Mouse (Mus musculus) urinary bladder, adult 2 months (tissue): ENCODE data around the gene Fzr1. TPM values are rescaled to one million over a fixed set of nuclear protein-coding genes. Genes with fewer than 3 reads are reported as not detected.
A peak's percentile ranks its signal among the peaks of the same experiment; 100 is the strongest.

Source experiments
- DNase-seq: peaks from one replicate; pipeline ENCODE4 v3.0.0; 2022; ENCODE audit warnings: low spot score
- polyA plus RNA-seq: library from polyadenylated mRNA; depleted of rRNA; stranded (reverse); fragments of >200 nt; gene quantifications from 2 replicates; pipeline ENCODE4 v1.2.3, GENCODE M21; 2012; rRNA removed

Gene Fzr1
- 34.1 and 34.4 TPM in 2 replicates for polyA plus RNA-seq

- DNase-seq = no peak
These were observed at the start of gene Fzr1 for GRCm38 (mm10) chr10:81377793-81378552. TSS of gene Fzr1 (minus strand) at chr10:81378516.

- DNase-seq = no peak
These were observed 49.6 kb upstream of the Fzr1 start for GRCm38 (mm10) chr10:81427804-81428506.

GRCm38 (mm10) chr10:81427327-81427726 lies 49.0 kb upstream of the Fzr1 start:
- DNase-seq = no peak

- DNase-seq = peak; percentile 62
These were observed 48.6 kb upstream of the Fzr1 start for GRCm38 (mm10) chr10:81426897-81427296.

- DNase-seq = peak; percentile 23
These were observed 47.9 kb upstream of the Fzr1 start for GRCm38 (mm10) chr10:81426081-81426671.

GRCm38 (mm10) chr10:81425236-81425850 lies 47.0 kb upstream of the Fzr1 start:
- peak; percentile 41 for DNase-seq

GRCm38 (mm10) chr10:81424246-81425051 lies 46.1 kb upstream of the Fzr1 start:
- DNase-seq = peak; percentile 31

- peak; percentile 17 for DNase-seq
These were observed 45.3 kb upstream of the Fzr1 start for GRCm38 (mm10) chr10:81423476-81424245.

GRCm38 (mm10) chr10:81422661-81423217 lies 44.4 kb upstream of the Fzr1 start:
- DNase-seq = peak; percentile 18

GRCm38 (mm10) chr10:81422191-81422590 lies 43.9 kb upstream of the Fzr1 start:
- no peak for DNase-seq

- DNase-seq = peak; percentile 19
These were observed 43.4 kb upstream of the Fzr1 start for GRCm38 (mm10) chr10:81421797-81422100.

GRCm38 (mm10) chr10:81421041-81421796 lies 42.9 kb upstream of the Fzr1 start:
- DNase-seq = peak; percentile 13

GRCm38 (mm10) chr10:81420191-81420767 lies 42.0 kb upstream of the Fzr1 start:
- peak; percentile 18 for DNase-seq

- DNase-seq = peak; percentile 19
These were observed 41.0 kb upstream of the Fzr1 start for GRCm38 (mm10) chr10:81419111-81419928.

GRCm38 (mm10) chr10:81418216-81419070 lies 40.1 kb upstream of the Fzr1 start:
- DNase-seq = no peak

GRCm38 (mm10) chr10:81417227-81418215 lies 39.2 kb upstream of the Fzr1 start:
- no peak for DNase-seq
